Mouse (Mus musculus): ENCODE data around the gene Mpc2.

- TF ChIP-seq CTCF (IDR thresholded peaks at IDR 0.05): no peak
- no peak for TF ChIP-seq POLR2A (IDR thresholded peaks at IDR 0.05; ENCODE audit: insufficient read depth, low read depth, low read length)
- TF ChIP-seq EP300 (IDR thresholded peaks at IDR 0.05; ENCODE audit: insufficient read depth, low read depth, low read length): no peak
These were observed 18.7 kb upstream of the Mpc2 start for GRCm38 (mm10) chr1:165441719-165442118.

All from heart, adult 2 months (tissue).